Mouse (Mus musculus): ENCODE data around the gene Dffa.
"Not testable (repeated sequence)": the region's sequence is repeated elsewhere in the genome, so short reads cannot be mapped to it uniquely, and the experiment has no call there.

Dffa gene

GRCm38 (mm10) chr4:149098571-149098970 lies 5.4 kb upstream of the Dffa start:
- no peak for DNase-seq (ENCODE audit: low spot score in 2 of 2)

- peak; percentile 89 to 93 for DNase-seq (ENCODE audit: low spot score in 2 of 2)
Measured at GRCm38 (mm10) chr4:149099369-149100017, 4.5 kb upstream of the Dffa start, which contains the start of gene Pex14. Gene Pex14, minus strand, starts transcription at chr4:149099876.

- DNase-seq (ENCODE audit: low spot score in 2 of 2), result not testable (repeated sequence)
Measured at GRCm38 (mm10) chr4:149100449-149100848, 3.5 kb upstream of the Dffa start.

GRCm38 (mm10) chr4:149101456-149101855 lies 2.5 kb upstream of the Dffa start:
- DNase-seq (ENCODE audit: low spot score in 2 of 2), result no peak

- DNase-seq (ENCODE audit: low spot score in 2 of 2), result not testable (repeated sequence)
Measured at GRCm38 (mm10) chr4:149119978-149120562, 16.1 kb downstream of the Dffa start.

GRCm38 (mm10) chr4:149123432-149123831 lies 19.5 kb downstream of the Dffa start:
- no peak for DNase-seq (ENCODE audit: low spot score in 2 of 2)

- DNase-seq (ENCODE audit: low spot score in 2 of 2), result no peak
Measured at GRCm38 (mm10) chr4:149125341-149126114, 21.6 kb downstream of the Dffa start.

GRCm38 (mm10) chr4:149126115-149126509 lies 22.2 kb downstream of the Dffa start:
- DNase-seq (ENCODE audit: low spot score in 2 of 2), result no peak

GRCm38 (mm10) chr4:149126663-149127062 lies 22.7 kb downstream of the Dffa start, which contains the start of gene Cort:
Gene Cort, minus strand, starts transcription at chr4:149126763.
- DNase-seq (ENCODE audit: low spot score in 2 of 2), result no peak

GRCm38 (mm10) chr4:149128467-149128866 lies 24.5 kb downstream of the Dffa start:
- DNase-seq (ENCODE audit: low spot score in 2 of 2), result peak in 1 of 2 experiments; percentile 25

- no peak for DNase-seq (ENCODE audit: low spot score in 2 of 2)
Measured at GRCm38 (mm10) chr4:149131021-149131752, 27.2 kb downstream of the Dffa start.

GRCm38 (mm10) chr4:149131789-149132565 lies 28.0 kb downstream of the Dffa start:
- no peak for DNase-seq (ENCODE audit: low spot score in 2 of 2)

GRCm38 (mm10) chr4:149133395-149133794 lies 29.4 kb downstream of the Dffa start:
- DNase-seq (ENCODE audit: low spot score in 2 of 2), result no peak

- DNase-seq (ENCODE audit: low spot score in 2 of 2), result no peak
Measured at GRCm38 (mm10) chr4:149136116-149136850, 32.3 kb downstream of the Dffa start.

- DNase-seq (ENCODE audit: low spot score in 2 of 2), result peak; percentile 89 to 90
Measured at GRCm38 (mm10) chr4:149136982-149137770, 33.2 kb downstream of the Dffa start, which contains the start of gene Cenps. Gene Cenps, minus strand, starts transcription at chr4:149137629.

GRCm38 (mm10) chr4:149138515-149138914 lies 34.6 kb downstream of the Dffa start:
- no peak for DNase-seq (ENCODE audit: low spot score in 2 of 2)

GRCm38 (mm10) chr4:149143594-149143993 lies 39.6 kb downstream of the Dffa start:
- no peak for DNase-seq (ENCODE audit: low spot score in 2 of 2)

- peak; percentile 83 to 88 for DNase-seq (ENCODE audit: low spot score in 2 of 2)
Measured at GRCm38 (mm10) chr4:149144459-149144858, 40.5 kb downstream of the Dffa start.

- no peak for DNase-seq (ENCODE audit: low spot score in 2 of 2)
Measured at GRCm38 (mm10) chr4:149145151-149145550, 41.2 kb downstream of the Dffa start.

GRCm38 (mm10) chr4:149147528-149147927 lies 43.6 kb downstream of the Dffa start:
- DNase-seq (ENCODE audit: low spot score in 2 of 2), result no peak

Measured in frontal cortex, postnatal 36 days (tissue).